Mouse (Mus musculus) neural tube, embryonic 11.5 days (tissue): ENCODE measurements around the gene Ap2b1. TPM values are rescaled to one million over a fixed set of nuclear protein-coding genes. Genes with fewer than 3 reads are reported as not detected.

ENCODE experiments used
- ATAC-seq: fragments of 200-750 bp; cut with Nextera tagmentation; 2 replicates; pipeline ENCODE4 v1.8.0; 2017; ENCODE audit warnings: moderate number of reproducible peaks, mild to moderate bottlenecking, moderate TSS enrichment, moderate library complexity; ENCODE audit not compliant: insufficient read depth, low FRiP score, low TSS enrichment
- DNase-seq: peaks from one replicate; pipeline ENCODE4 v3.0.0-alpha.2; 2015; ENCODE audit warnings: low spot score
- H3K27ac ChIP-seq: fragments of 300-500 bp; sonication (generic); 2 replicates; pipeline ENCODE4 v1.5.1; 2014; ENCODE audit warnings: low read depth, mild to moderate bottlenecking, low read length
- H3K27me3 ChIP-seq: fragments of 300-500 bp; sonication (generic); 2 replicates; pipeline ENCODE4 v1.6.1; 2014; ENCODE audit warnings: mild to moderate bottlenecking, low read length, mixed read lengths; ENCODE audit not compliant: control insufficient read depth, insufficient read depth
- H3K36me3 ChIP-seq: fragments of 300-500 bp; sonication (generic); 2 replicates; pipeline ENCODE4 v1.6.1; 2014; ENCODE audit warnings: mild to moderate bottlenecking, low read length, moderate library complexity, mixed read lengths; ENCODE audit not compliant: control insufficient read depth, insufficient read depth
- H3K4me1 ChIP-seq: fragments of 300-500 bp; sonication (generic); 2 replicates; pipeline ENCODE4 v1.6.1; 2014; ENCODE audit warnings: low read length, mixed read lengths; ENCODE audit not compliant: control insufficient read depth, insufficient read depth
- H3K4me2 ChIP-seq: fragments of 300-500 bp; sonication (generic); 2 replicates; pipeline ENCODE4 v1.6.1; 2014; ENCODE audit warnings: low read depth, mild to moderate bottlenecking, moderate library complexity
- H3K4me3 ChIP-seq: fragments of 300-500 bp; sonication (generic); 2 replicates; pipeline ENCODE4 v1.5.1; 2014; ENCODE audit warnings: low read depth, low read length
- H3K9ac ChIP-seq: fragments of 300-500 bp; sonication (generic); 2 replicates; pipeline ENCODE4 v1.6.1; 2014; ENCODE audit warnings: mild to moderate bottlenecking, low read length
- H3K9me3 ChIP-seq: fragments of 300-500 bp; sonication (generic); 2 replicates; pipeline ENCODE4 v1.6.1; 2016; ENCODE audit warnings: low read length; ENCODE audit not compliant: control insufficient read depth
- WGBS: fragments of 180-500 bp; shearing (Covaris S2); extraction: QIAGEN DNeasy Blood & Tissue Kit; methylation state at CpG from one replicate; pipeline ENCODE4 v1.1.7; 2014; 5-methylcytosine and 5-hydroxymethylcytosine counted together
- polyA plus RNA-seq: library from polyadenylated mRNA; unstranded; fragments of >200 nt; fragmentation: Nextera tagmentation; extraction: Ambion mirVana; gene quantifications from 2 replicates; pipeline ENCODE4 v1.2.1, GENCODE M21; 2014

The Ap2b1 gene
- polyA plus RNA-seq, 1 experiment from 2014 or later, result 134 TPM

DNA sequence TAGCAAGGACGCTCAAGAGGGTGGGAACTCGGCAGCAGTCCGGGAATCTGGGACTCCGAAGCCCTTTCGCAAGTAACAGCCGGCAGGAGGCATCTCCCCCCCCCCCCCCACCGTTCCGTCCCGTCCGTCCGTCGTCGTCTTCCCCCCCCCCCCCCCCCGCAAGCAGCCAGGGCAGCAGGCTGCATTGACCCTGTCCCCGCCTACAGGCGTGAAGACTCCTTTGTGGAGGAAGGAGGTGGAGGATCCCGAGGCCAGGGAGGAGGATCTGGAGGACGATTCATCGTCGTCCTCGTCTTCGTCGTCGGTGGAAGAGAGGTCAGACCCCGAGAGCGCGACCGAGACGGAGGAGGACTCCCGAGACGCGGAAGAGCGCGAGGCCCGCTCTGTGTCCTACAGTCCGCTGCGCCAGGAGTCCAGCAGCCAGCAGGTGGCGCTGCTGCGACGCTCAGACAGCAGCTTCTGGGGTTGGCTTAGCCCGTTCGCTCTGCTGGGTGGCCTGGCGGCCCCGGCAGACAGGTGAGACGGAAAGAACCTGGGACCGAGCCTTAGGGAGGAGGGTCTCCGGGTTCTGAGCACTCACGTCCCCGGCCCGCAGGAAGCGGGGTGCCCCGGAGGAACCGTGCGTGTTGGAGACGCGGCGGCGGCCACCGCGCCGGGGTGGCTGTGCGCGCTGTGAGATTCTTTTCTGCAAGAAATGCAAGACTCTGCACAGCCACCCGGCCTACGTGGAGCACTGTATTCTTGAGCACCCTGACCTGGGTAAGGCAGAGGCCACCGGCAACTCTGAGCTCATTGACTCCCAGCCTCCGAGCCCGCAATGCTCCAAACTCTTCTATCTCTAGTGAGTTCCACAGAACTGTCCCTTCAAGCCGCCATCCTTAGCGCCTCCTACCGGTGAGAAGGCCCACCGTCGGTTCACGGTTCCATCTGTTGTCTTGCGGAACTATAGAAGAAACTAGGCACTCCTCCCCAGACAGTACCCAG lies 141.5 kb downstream of the Ap2b1 start:
- H3K9me3 ChIP-seq, result no peaks in the 10 kb centered on the region
- H3K4me2 ChIP-seq, result peak overlapping the region; percentile 90
- H3K4me1 ChIP-seq, result no peaks in the 10 kb centered on the region
- DNase-seq (peak; percentile 96), ATAC-seq (peak; percentile 95)
- no peak overlapping the region for H3K27ac ChIP-seq
- peaks cover 44% of the 10 kb centered on the region for H3K27me3 ChIP-seq
- H3K9ac ChIP-seq, result peak overlapping the region; percentile 49
- WGBS, result under 1% methylated on average over 67 of the region's 75 CpGs
- H3K36me3 ChIP-seq, result no peaks in the 10 kb centered on the region
- peak overlapping the region; percentile 48 for H3K4me3 ChIP-seq

DNA sequence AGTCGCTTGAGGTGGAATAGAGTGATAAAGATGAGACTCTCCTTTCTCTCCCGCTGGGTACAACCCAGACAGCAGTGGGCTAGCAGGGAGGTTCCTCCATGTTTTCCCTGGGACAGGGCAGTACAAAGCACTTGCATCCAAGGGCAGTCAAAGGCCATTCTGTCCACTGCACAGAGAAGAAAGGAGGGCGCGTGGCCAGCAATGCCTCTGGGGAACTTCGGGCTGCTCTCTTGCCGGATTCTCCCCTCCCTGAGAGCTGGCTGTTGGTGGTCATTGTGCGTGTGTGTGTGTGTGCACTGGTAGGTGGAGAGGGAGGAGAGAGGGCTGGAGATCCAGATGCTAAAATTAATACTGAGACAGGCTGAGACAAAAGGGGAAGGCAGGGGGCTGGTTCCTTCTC lies 142.4 kb downstream of the Ap2b1 start:
- H3K4me2 ChIP-seq, result no peak overlapping the region
- H3K27me3 ChIP-seq, result peaks cover 47% of the 10 kb centered on the region
- H3K4me3 ChIP-seq, result no peak overlapping the region
- no peaks in the 10 kb centered on the region for H3K9me3 ChIP-seq
- no peak overlapping the region for H3K9ac ChIP-seq
- no peak for DNase-seq
- no peak overlapping the region for H3K27ac ChIP-seq
- no peaks in the 10 kb centered on the region for H3K36me3 ChIP-seq
- WGBS, result 37% methylated on average over 7 of the region's 7 CpGs
- H3K4me1 ChIP-seq, result no peaks in the 10 kb centered on the region
- no peak for ATAC-seq

DNA sequence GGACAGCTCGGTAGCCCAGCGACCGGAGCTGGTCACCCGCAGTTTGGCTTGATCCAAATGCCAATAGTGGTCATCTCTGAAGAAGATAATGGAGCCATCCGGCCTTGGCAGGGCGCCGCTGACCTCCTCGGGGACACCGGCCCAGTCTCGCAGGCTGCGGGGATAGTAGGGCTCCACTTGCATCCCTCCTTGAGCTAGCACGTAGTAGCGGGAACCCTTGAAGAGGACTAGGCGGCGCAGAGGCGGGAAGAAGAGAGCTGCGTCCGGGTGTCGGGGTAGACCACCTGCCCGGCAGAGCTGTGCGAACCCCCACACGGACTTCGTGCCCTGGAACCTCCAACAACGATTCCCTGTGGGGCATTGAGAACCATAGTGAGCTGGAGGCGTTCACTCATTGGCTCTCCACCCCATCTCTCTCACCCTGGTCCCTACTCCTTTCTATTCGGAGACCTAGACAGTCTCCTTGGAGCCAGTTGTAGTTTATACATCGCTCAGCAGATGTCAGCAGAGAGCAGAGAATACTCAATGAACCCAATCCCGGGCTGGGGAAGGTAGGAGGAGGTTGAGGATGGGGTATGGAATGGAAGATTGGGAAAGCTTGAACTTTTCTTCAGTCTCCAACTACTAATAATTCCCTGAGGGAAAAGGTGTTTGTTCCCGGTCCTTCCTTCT lies 143.9 kb downstream of the Ap2b1 start:
- no peaks in the 10 kb centered on the region for H3K4me1 ChIP-seq
- peak; percentile 83 for DNase-seq
- peak overlapping the region; percentile 25 for H3K4me2 ChIP-seq
- H3K36me3 ChIP-seq, result no peaks in the 10 kb centered on the region
- H3K27me3 ChIP-seq, result peaks cover 47% of the 10 kb centered on the region
- no peak overlapping the region for H3K9ac ChIP-seq
- no peaks in the 10 kb centered on the region for H3K9me3 ChIP-seq
- 17% methylated on average over 29 of the region's 29 CpGs for WGBS
- no peak for ATAC-seq
- no peak overlapping the region for H3K27ac ChIP-seq
- no peak overlapping the region for H3K4me3 ChIP-seq

DNA sequence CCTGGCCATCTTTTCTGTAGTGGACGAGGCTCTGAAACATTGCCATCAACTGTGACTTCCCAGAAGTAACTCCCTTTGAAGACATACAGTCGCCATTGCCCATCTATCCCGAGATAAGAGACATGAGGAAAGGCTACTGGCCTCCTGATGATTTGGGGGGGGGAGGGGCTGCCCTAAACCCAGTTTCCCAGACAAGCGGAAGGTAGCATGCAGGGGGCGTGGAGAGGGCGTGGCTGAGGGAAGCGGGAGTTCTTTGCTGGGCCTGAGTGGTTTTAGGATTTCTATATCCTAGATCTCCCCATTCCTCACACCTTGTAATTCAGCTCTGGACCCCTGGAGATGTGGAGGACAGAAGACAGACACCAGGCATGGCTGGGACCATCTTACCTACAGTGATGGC lies 145.0 kb downstream of the Ap2b1 start:
- Histone ChIP-seq H3K36me3 (no peaks in the 10 kb centered on the region), H3K27me3 (peaks cover 47% of the 10 kb centered on the region)

DNA sequence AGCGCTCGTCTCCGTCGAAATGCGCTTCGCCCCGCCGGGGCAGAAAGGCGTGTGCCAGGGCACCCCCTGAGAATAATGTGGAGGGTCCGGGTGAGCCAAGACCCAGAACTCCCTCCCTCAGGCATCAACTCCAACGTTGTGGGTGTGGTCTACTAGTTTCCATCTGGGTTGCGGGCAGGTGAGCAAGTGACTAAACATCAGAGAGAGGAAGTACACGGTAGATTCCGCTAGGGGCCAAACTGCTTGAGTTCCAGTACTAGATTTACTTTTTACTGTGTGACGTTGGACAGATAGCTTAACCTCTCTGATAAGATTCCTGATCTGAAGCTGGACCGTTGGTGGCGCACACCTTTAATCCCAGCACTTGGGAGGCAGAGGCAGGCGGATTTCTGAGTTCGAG lies 146.2 kb downstream of the Ap2b1 start:
- no peaks in the 10 kb centered on the region for H3K9me3 ChIP-seq
- peaks cover 47% of the 10 kb centered on the region for H3K27me3 ChIP-seq
- peak overlapping the region; percentile 30 for H3K4me2 ChIP-seq
- no peak overlapping the region for H3K4me3 ChIP-seq
- WGBS, result 27% methylated on average over 19 of the region's 19 CpGs
- no peaks in the 10 kb centered on the region for H3K36me3 ChIP-seq
- ATAC-seq (no peak), DNase-seq (no peak)
- H3K4me1 ChIP-seq, result 0 out of 2 replicates have a peak, but pooled peaks cover 2% of the 10 kb centered on the region
- no peak overlapping the region for H3K9ac ChIP-seq
- H3K27ac ChIP-seq, result no peak overlapping the region

More for the DNA sequence above, 145.0 kb downstream of the Ap2b1 start:
- 10% methylated on average over 7 of the region's 7 CpGs for WGBS
- DNase-seq, result no peak
- Histone ChIP-seq H3K9me3 (no peaks in the 10 kb centered on the region), H3K27ac (no peak overlapping the region), H3K4me2 (no peak overlapping the region), H3K4me1 (no peaks in the 10 kb centered on the region), H3K9ac (no peak overlapping the region), H3K4me3 (no peak overlapping the region)
- no peak for ATAC-seq

GRCm38 (mm10) chr11:83447612-83448011 lies 148.8 kb downstream of the Ap2b1 start:
- ATAC-seq (no peak), DNase-seq (no peak)
- Histone ChIP-seq H3K9ac (no peak overlapping the region), H3K36me3 (no peaks in the 10 kb centered on the region), H3K9me3 (no peaks in the 10 kb centered on the region), H3K4me3 (no peak overlapping the region), H3K4me1 (0 out of 2 replicates have a peak, but pooled peaks cover 2% of the 10 kb centered on the region), H3K27me3 (peaks cover 29% of the 10 kb centered on the region), H3K4me2 (no peak overlapping the region), H3K27ac (no peak overlapping the region)
- 66% methylated on average over 10 of the region's 10 CpGs for WGBS

GRCm38 (mm10) chr11:83448021-83448926 lies 149.4 kb downstream of the Ap2b1 start:
- no peak overlapping the region for H3K4me3 ChIP-seq
- DNase-seq (no peak), ATAC-seq (no peak)
- no peaks in the 10 kb centered on the region for H3K9me3 ChIP-seq
- H3K4me2 ChIP-seq, result no peak overlapping the region
- no peak overlapping the region for H3K9ac ChIP-seq
- no peak overlapping the region for H3K27ac ChIP-seq
- no peaks in the 10 kb centered on the region for H3K36me3 ChIP-seq
- 40% methylated on average over 16 of the region's 16 CpGs for WGBS
- peaks cover 22% of the 10 kb centered on the region for H3K27me3 ChIP-seq
- H3K4me1 ChIP-seq, result 0 out of 2 replicates have a peak, but pooled peaks cover 2% of the 10 kb centered on the region

DNA sequence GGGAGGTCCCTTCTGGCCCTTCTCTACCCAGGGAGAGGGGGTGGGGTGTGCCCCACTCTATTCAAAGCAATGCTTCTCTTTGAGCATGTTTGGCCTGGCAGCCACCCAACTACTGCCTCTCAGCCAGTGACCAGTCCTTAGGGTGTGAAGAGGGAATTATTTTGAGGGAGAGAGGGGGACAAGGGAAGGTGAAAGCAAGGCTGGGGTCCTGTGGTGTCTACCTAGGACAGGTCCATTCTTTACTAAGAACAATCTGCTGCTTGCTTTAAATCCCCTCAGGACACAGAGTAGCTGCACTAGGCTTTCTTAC lies 150.1 kb downstream of the Ap2b1 start:
- no peak for ATAC-seq
- Histone ChIP-seq H3K27ac (no peak overlapping the region), H3K36me3 (no peaks in the 10 kb centered on the region), H3K9me3 (no peaks in the 10 kb centered on the region), H3K9ac (no peak overlapping the region), H3K4me1 (0 out of 2 replicates have a peak, but pooled peaks cover 2% of the 10 kb centered on the region), H3K4me3 (no peak overlapping the region), H3K4me2 (no peak overlapping the region), H3K27me3 (peaks cover 16% of the 10 kb centered on the region)
- DNase-seq, result no peak
